Mouse (Mus musculus) E14TG2a.4 (cell line): ENCODE results near the gene Csnk2a2.

Experiments used
- CTCF ChIP-seq: conservative IDR thresholded peaks from 2 replicates; pipeline ENCODE4 v1.5.1; 2014; ENCODE audit warnings: low read length
- NANOG ChIP-seq: IDR thresholded peaks from 2 replicates; pipeline ENCODE4 v1.6.1; 2014; ENCODE audit warnings: borderline replicate concordance, low read length, mixed read lengths
- POU5F1 ChIP-seq: IDR thresholded peaks from 2 replicates; pipeline ENCODE4 v1.6.1; 2014; ENCODE audit warnings: low read length, borderline replicate concordance

- no peak for TF ChIP-seq CTCF
- TF ChIP-seq POU5F1, result no peak
- no peak for TF ChIP-seq NANOG
Observed at GRCm38 (mm10) chr8:95424682-95425081, 65.2 kb downstream of the Csnk2a2 start.
